Comparison of ENCODE assay signal across 8 mouse cellular contexts in the genomic region with DNA sequence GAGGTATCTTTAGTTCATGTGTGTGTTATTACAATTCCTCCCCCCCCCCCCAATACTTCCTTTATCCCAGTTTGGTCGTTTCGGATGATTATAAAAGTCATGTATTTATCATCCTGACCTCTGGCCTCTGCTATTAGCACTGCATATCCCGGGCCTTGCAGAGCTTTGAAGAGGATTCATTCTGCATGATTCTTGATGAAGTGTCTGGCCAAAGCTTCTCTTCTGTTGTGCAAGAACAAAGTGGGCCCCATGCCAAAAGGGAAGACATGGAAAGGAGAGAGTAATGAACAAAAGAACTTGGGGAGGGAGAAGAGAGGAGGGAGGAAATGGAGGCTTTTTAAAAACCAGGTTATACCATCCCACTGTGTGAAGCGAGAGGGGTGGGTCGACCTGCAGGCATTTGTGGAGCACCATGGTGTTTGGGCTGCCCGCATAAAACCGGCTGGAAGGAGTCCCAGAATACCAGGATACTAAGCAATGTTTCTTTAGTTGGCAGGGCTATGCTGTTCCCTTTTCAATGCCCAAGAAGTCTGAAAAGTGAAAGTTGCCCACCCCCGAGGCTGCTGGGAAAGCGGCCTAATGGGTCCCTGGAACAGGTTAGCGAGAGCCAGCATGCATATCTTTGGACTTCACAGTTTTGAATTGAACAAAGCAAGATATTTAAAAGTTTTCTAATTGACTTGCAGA.
A peak's percentile ranks its signal among the peaks of the same experiment; 100 is the strongest.
DNase-seq lines count a peak whose midpoint lies in the region; ATAC-seq lines count a peak whose summit lies in the region.

No protein-coding gene starts in this region.

- H3K4me2 ChIP-seq in midbrain, embryonic 16.5 days (ENCODE audit: low read length) = no peak overlapping the region

- no peaks in the 10 kb centered on the region for H3K27me3 ChIP-seq in midbrain, embryonic 16.5 days (ENCODE audit: control insufficient read depth, insufficient read depth, low read depth, low read length)
- H3K27me3 ChIP-seq in limb, embryonic 10.5 days (ENCODE audit: low read depth, poor library complexity, severe bottlenecking) = no peaks in the 10 kb centered on the region

- 66% methylated on average over 10 of the region's 10 CpGs for WGBS in midbrain, embryonic 16.5 days
- 84% methylated on average over 10 of the region's 10 CpGs for WGBS in limb, embryonic 10.5 days

- no peaks in the 10 kb centered on the region for H3K4me1 ChIP-seq in midbrain, embryonic 16.5 days (ENCODE audit: control insufficient read depth, insufficient read depth, low read length)
- H3K4me1 ChIP-seq in limb, embryonic 10.5 days = 0 out of 2 replicates have a peak, but pooled peaks cover 5% of the 10 kb centered on the region

- no peak overlapping the region for H3K9ac ChIP-seq in midbrain, embryonic 16.5 days (ENCODE audit: low read depth, low read length)

- no peak overlapping the region for H3K4me3 ChIP-seq in midbrain, embryonic 16.5 days (ENCODE audit: low read depth, low read length)
- H3K4me3 ChIP-seq in limb, embryonic 10.5 days = no peak overlapping the region

- H3K9me3 ChIP-seq in midbrain, embryonic 16.5 days (replicated peaks; ENCODE audit: control insufficient read depth, low read length, poor library complexity, severe bottlenecking) = no peaks in the 10 kb centered on the region
- no peaks in the 10 kb centered on the region for H3K9me3 ChIP-seq in limb, embryonic 10.5 days (replicated peaks)

- no peaks in the 10 kb centered on the region for H3K36me3 ChIP-seq in midbrain, embryonic 16.5 days (ENCODE audit: control insufficient read depth, insufficient read depth, low read length)
- H3K36me3 ChIP-seq in limb, embryonic 10.5 days = no peaks in the 10 kb centered on the region

- DNase-seq in cerebellum, postnatal 25 days = peak; percentile 10 to 21
- no peak for DNase-seq in cerebellum, adult 9-10 months
- DNase-seq in layer of hippocampus, adult 11-12 months (ENCODE audit: low spot score) = peak; percentile 36
- no peak for DNase-seq in layer of hippocampus, adult 9-10 months (ENCODE audit: low spot score)
- DNase-seq in layer of hippocampus, adult 18-20 months (ENCODE audit: low spot score in 2 of 2) = peak; percentile 7 to 49
- no peak for DNase-seq in limb, embryonic 10.5 days (ENCODE audit: low spot score)
- no peak for DNase-seq in urinary bladder, adult 2 months (ENCODE audit: low spot score)

- no peak overlapping the region for H3K27ac ChIP-seq in midbrain, embryonic 16.5 days (ENCODE audit: low read length)
- no peak overlapping the region for H3K27ac ChIP-seq in limb, embryonic 10.5 days

- peak; percentile 80 for ATAC-seq in midbrain, embryonic 16.5 days

Comparison
In these comparisons a context has a peak if more than half of its experiments do, and no peak if none do; other contexts are left out.
1. DNase-seq: peak in cerebellum, postnatal 25 days (2 of 2), layer of hippocampus, adult 11-12 months (single experiment) and layer of hippocampus, adult 18-20 months (2 of 2); none in cerebellum, adult 9-10 months (single experiment), layer of hippocampus, adult 9-10 months (single experiment), limb, embryonic 10.5 days (single experiment) and urinary bladder, adult 2 months (single experiment).